Mouse (Mus musculus) heart, adult 10 weeks (tissue): ENCODE results near the gene Ldhb. TPM values are rescaled to one million over a fixed set of nuclear protein-coding genes. Genes with fewer than 3 reads are reported as not detected.

Experiments
- polyA plus RNA-seq: library from polyadenylated mRNA; stranded (reverse); fragments of 350-450 nt; fragmentation: Illumina TruSeq; extraction: RNeasy Lipid Tissue Mini Kit (QIAGEN cat#74804); gene quantifications from one replicate; pipeline ENCODE4 v1.2.3, GENCODE M21; 2014; ENCODE audit warnings: low read depth, low replicate concordance

Gene Ldhb
- polyA plus RNA-seq = 2,854 TPM

GRCm38 (mm10) chr6:142507785-142508162 is at the start of gene Ldhb:
Gene Ldhb (minus strand): TSS chr6:142507957.

DNA sequence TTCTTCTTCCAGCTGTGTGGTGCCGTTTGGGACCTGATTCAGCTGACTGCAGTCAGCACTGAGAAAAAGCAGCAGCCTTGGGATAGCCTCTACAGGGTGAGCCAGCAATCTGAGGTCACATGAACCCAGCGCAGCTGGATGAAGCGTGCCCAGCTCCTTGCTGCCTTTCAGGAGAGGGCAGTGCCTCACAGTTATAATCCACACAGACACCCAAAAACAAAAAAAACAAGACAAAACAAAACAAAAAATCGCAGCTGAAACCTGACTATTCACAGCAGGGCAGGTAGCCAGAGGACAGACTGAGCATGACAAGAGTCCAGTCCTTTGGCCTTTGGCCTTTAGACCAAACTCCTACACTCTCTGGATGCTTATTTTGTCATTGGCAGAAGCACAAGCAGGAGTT is 35.0 kb downstream of the Ldhb start, which contains the start of gene Gys2:
Gene Gys2 (minus strand): TSS at position 309 of the 403 bp plus-strand sequence.

Other genes with a start within 250 kb of the Ldhb start
- gene Iapp, start 209.5 kb downstream of the Ldhb start, polyA plus RNA-seq = not detected
- gene Slco1a5, start 185.0 kb downstream of the Ldhb start, polyA plus RNA-seq = not detected
- 10.7 TPM for gene Pyroxd1, start 162.3 kb downstream of the Ldhb start, polyA plus RNA-seq
- gene Recql, start 120.9 kb downstream of the Ldhb start, polyA plus RNA-seq = 8.8 TPM
- gene Golt1b, start 120.7 kb downstream of the Ldhb start, polyA plus RNA-seq = 14.0 TPM
- not detected for gene Spx, start 94.5 kb downstream of the Ldhb start, polyA plus RNA-seq
- gene Gys2, start 34.8 kb downstream of the Ldhb start, polyA plus RNA-seq = 0.16 TPM
- gene Kcnj8, start 63.7 kb upstream of the Ldhb start, polyA plus RNA-seq = 30.0 TPM
- gene Abcc9, start 194.4 kb upstream of the Ldhb start, polyA plus RNA-seq = 130 TPM
- 37.2 TPM for gene Cmas, start 248.7 kb upstream of the Ldhb start, polyA plus RNA-seq